Mouse (Mus musculus) neural tube, embryonic 12.5 days (tissue): ENCODE data around the gene Vamp8. TPM values are rescaled to one million over a fixed set of nuclear protein-coding genes. Genes with fewer than 3 reads are reported as not detected.

Experiments
- ATAC-seq: fragments of 200-750 bp; cut with Nextera tagmentation; 2 replicates; pipeline ENCODE4 v1.8.0; 2017; ENCODE audit warnings: low read depth, mild to moderate bottlenecking, moderate TSS enrichment, moderate library complexity; ENCODE audit not compliant: low FRiP score
- H3K27ac ChIP-seq: fragments of 300-500 bp; sonication (generic); 2 replicates; pipeline ENCODE4 v1.5.1; 2016
- H3K27me3 ChIP-seq: fragments of 300-500 bp; sonication (generic); replicated peaks from 2 replicates; pipeline ENCODE4 v1.6.1; 2016; ENCODE audit warnings: mild to moderate bottlenecking
- H3K36me3 ChIP-seq: fragments of 300-500 bp; sonication (generic); 2 replicates; pipeline ENCODE4 v1.6.1; 2016; ENCODE audit warnings: mild to moderate bottlenecking
- H3K4me1 ChIP-seq: fragments of 300-500 bp; sonication (generic); 2 replicates; pipeline ENCODE4 v1.6.1; 2016
- H3K4me2 ChIP-seq: fragments of 300-500 bp; sonication (generic); replicated peaks from 2 replicates; pipeline ENCODE4 v1.6.1; 2016; ENCODE audit warnings: mild to moderate bottlenecking
- H3K4me3 ChIP-seq: fragments of 300-500 bp; sonication (generic); 2 replicates; pipeline ENCODE4 v1.5.1; 2016
- H3K9ac ChIP-seq: fragments of 300-500 bp; sonication (generic); 2 replicates; pipeline ENCODE4 v1.6.1; 2016; ENCODE audit warnings: mild to moderate bottlenecking
- H3K9me3 ChIP-seq: fragments of 300-500 bp; sonication (generic); 2 replicates; pipeline ENCODE4 v1.6.1; 2016; ENCODE audit warnings: mild to moderate bottlenecking
- WGBS: fragments of 180-500 bp; shearing (Covaris S2); methylation state at CpG from one replicate; pipeline ENCODE4 v1.1.7; 2016; 5-methylcytosine and 5-hydroxymethylcytosine counted together
- polyA plus RNA-seq: library from polyadenylated mRNA; unstranded; fragments of >200 nt; fragmentation: Nextera tagmentation; extraction: Ambion mirVana; gene quantifications from 2 replicates; pipeline ENCODE4 v1.2.1, GENCODE M21; 2016

Vamp8 gene
- polyA plus RNA-seq, 1 experiment from 2014 or later = 34.6 TPM

DNA sequence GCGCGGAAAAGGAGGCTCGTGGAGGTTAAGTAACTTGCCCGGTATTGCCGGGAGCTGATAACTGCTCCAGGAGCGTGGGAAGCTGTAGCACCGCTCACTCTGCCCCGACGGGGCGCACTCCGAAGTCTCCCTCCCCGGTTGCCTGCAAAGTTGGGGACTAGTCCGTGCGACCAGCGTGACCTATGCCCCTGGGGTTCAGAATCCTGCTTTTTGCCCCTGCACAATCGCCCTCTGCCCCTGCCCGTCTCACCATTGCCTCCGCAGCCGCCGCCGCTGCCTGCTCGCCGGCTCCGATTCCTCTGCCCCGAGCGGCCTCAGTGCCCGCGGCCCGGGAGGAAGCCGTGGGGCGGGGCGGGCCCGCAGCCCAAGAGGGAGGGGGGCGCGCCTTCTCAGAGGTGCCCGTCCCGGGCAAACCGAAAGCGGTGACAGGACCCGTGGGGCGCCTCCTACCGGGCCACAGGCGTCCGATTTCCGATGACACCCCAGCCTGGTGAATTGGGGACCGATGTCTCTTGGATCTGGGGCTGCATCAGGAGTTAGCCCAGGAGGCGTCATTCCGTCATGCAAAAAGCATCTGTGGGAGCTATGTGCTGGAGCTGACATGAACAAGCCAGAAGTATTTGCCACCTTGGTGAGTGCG lies 10.3 kb downstream of the Vamp8 start, which contains the start of gene Vamp5:
Gene Vamp5, minus strand, starts transcription at position 338 of the 640 bp plus-strand sequence.
- no peaks in the 10 kb centered on the region for H3K9me3 ChIP-seq
- H3K27me3 ChIP-seq = peaks cover 15% of the 10 kb centered on the region
- peak within 1 kb of the TSS; percentile 40 for H3K4me3 ChIP-seq
- WGBS = 2% methylated on average over 49 of the region's 49 CpGs
- peaks cover 8% of the 10 kb centered on the region; the same call in 1 of the 2 replicates for H3K4me1 ChIP-seq
- H3K9ac ChIP-seq = peak within 1 kb of the TSS; percentile 30
- H3K4me2 ChIP-seq = peak within 1 kb of the TSS; percentile 70
- H3K27ac ChIP-seq = no peak within 1 kb of the TSS
- ATAC-seq = peak; percentile 44; the same call in 1 of the 2 replicates
- no peaks in the 10 kb centered on the region for H3K36me3 ChIP-seq

DNA sequence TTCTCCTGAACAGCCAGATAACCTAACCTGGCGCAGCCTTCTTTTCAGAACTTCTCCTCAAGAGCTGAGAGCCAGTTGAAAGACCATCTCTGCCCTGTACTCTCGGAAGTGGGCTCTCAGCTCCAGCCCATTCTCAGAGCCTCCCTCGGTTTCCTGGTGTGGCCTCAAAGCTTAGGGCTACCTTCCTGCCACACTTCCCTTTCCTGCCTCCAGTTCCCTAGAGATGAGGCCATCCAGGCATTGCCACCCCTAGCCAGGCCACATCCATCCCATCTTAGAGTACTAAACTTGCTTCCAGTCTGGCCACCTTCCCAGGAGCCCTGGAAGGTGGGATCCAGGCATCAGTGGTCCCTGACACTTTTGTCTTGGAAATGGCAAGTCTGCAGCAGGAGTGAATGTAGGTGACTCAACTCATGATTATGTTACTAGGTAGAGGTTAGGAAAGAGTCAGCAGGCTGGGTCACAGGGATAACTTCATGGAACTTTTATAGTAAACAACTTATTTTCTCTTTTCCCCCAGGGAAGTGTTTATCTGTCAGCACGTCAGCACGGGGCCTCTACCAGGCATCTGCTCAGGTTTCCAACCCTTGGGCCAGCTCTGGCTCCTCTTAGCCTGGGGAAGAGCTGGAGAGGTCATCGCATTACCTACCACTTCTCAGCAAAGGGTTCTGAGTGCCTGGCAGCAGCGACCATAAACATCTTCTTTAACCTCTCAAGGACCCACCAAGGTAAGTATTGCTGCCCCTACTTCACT lies 10.9 kb downstream of the Vamp8 start:
- H3K9me3 ChIP-seq = no peaks in the 10 kb centered on the region
- peaks cover 8% of the 10 kb centered on the region; the same call in 1 of the 2 replicates for H3K4me1 ChIP-seq
- no peaks in the 10 kb centered on the region for H3K36me3 ChIP-seq
- ATAC-seq = no peak
- peak overlapping the region; percentile 70 for H3K4me2 ChIP-seq
- H3K4me3 ChIP-seq = peak overlapping the region; percentile 40; the same call in 1 of the 2 replicates
- H3K27me3 ChIP-seq = peaks cover 15% of the 10 kb centered on the region
- H3K9ac ChIP-seq = no peak overlapping the region; the same call in 1 of the 2 replicates
- 45% methylated on average over 7 of the region's 7 CpGs for WGBS
- no peak overlapping the region for H3K27ac ChIP-seq

DNA sequence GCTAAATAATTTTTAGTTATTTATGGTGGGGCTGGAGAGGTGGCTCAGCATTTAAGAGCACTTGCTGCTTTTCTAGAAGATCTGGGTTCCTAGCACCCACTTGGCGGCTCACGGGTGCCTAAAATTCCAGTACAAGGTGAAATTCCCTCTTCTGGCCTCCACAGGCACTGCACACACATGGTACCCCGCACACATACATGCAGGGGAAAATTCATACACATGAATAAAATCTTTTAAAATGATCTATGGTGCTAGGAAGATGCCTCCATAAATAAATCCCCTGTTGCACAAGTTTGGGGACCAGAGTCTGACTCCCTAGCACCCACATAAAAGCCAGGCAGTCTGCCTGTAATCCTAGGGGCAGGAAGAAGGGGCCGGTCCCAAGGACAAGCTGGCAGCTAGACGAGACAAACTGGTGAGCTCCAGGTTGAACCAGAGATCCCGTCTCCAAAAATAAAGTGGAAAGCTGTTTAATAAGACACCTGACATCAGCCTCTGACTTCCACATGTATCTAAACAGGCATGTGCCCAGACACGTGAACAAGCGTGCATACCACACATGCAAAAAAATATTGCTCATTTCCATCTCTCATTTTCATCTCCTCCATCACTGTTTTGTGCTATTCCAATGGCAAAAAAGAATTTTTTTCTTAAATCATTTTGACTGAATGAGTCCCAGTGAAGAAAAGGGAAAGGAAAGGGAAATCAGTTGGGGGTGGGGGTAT lies 11.8 kb downstream of the Vamp8 start:
- H3K9me3 ChIP-seq = no peaks in the 10 kb centered on the region
- peaks cover 8% of the 10 kb centered on the region; the same call in 1 of the 2 replicates for H3K4me1 ChIP-seq
- H3K9ac ChIP-seq = no peak overlapping the region
- peaks cover 15% of the 10 kb centered on the region for H3K27me3 ChIP-seq
- H3K4me3 ChIP-seq = no peak overlapping the region
- no peak overlapping the region for H3K4me2 ChIP-seq
- 91% methylated on average over 8 of the region's 8 CpGs for WGBS
- ATAC-seq = no peak
- no peak overlapping the region for H3K27ac ChIP-seq
- no peaks in the 10 kb centered on the region for H3K36me3 ChIP-seq

DNA sequence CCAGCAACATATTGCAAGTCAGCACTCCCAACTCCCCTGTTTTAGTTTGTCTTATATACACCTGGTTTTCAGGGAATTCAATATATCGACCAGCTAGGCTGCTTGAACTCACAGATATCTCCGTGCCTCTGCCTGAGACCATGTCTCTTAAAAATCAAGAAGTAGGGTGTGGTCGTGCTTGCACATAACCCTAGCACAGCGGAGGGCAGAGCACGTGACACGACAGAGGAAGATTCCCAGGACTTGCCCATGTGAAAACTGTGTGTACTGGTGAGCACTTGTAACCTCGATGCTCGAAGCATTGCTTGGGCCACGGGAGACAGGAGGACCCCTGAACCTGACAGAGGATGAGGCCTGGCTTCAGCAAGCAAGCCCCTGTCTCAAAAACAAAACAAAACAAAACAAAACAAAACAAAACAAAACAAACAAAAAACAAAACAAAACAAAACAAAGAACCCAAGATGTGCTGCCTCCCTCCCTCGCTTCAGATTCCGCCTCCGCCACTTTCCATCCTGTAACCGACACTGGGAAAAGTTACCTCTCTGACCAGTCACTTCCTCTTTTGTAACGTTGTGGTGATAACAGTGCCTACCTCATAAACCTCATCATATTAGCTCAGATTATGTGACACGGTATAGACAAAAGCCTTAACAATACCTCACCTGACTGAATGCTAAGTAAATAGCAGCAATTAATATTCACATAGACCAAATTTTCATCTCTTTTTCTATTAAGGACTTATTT lies 15.5 kb downstream of the Vamp8 start:
- Histone ChIP-seq H3K36me3 (no peaks in the 10 kb centered on the region), H3K4me3 (no peak overlapping the region), H3K27ac (no peak overlapping the region), H3K9me3 (no peaks in the 10 kb centered on the region), H3K9ac (no peak overlapping the region), H3K27me3 (peaks cover 9% of the 10 kb centered on the region), H3K4me2 (no peak overlapping the region), H3K4me1 (0 out of 2 replicates have a peak, but pooled peaks cover 2% of the 10 kb centered on the region)
- WGBS = 82% methylated on average over 15 of the region's 15 CpGs
- ATAC-seq = no peak

DNA sequence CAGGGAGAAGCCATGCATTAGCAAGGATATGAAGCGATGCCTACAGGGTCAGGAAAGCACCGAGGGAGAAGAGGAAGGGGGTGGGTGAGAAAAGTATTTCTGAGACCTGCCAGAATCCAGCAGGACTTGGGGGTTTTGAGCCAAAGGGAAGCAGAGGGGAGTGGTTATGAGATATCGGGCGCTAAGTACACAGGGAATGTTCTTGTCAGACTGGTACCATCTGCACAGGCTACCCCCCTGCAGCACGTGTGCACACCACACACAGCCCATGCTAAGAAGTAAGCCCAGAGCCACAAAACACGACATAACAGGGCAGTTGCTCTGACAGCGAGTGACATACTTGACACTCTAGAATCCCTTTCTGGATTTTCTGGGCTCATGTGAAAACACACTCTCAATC lies 16.3 kb downstream of the Vamp8 start:
- no peak overlapping the region for H3K4me3 ChIP-seq
- H3K9me3 ChIP-seq = no peaks in the 10 kb centered on the region
- no peak overlapping the region for H3K9ac ChIP-seq
- H3K27me3 ChIP-seq = peaks cover 2% of the 10 kb centered on the region; the same call in 1 of the 2 replicates
- no peaks in the 10 kb centered on the region for H3K4me1 ChIP-seq
- H3K36me3 ChIP-seq = no peaks in the 10 kb centered on the region
- no peak overlapping the region for H3K27ac ChIP-seq
- no peak for ATAC-seq
- H3K4me2 ChIP-seq = no peak overlapping the region
- 76% methylated on average over 7 of the region's 7 CpGs for WGBS

DNA sequence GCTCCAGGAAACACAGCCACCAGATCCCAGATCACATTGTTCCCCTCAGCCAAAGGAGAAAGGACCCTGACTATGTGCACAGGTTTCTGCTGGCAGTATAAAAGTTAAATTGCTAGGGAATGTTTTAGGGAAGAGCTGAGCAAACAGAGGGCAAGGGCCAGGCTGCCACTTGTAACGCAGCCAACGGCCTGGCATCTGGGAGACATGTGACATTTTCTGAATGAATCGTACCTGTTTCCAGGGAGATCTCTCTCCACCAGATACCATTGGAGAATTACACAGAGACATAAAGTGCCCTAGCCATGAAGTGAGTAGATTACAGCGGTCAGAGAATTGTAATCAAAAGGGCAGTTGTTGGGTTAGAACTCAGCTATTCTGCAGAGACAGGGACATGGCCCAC lies 17.3 kb downstream of the Vamp8 start:
- H3K27me3 ChIP-seq = no peaks in the 10 kb centered on the region

DNA sequence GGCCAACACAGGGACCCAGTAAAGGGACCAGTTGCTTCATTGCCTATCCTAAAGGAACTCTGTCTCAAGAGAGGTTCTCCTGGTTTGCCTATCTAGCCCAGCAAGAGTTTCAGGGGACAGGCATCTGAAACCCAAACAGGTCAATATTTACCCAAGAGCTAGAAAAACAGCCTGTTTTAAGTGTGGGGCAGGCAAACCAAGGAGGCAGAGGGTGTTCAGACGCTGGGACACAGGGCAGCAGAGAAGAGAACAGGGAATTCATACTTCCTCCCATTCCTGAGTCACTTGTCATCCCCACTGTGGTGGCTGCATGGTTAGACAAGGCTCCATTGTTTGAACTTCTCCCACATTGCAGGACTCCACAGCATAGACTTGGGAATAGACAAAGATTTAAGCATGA lies 18.9 kb downstream of the Vamp8 start:
- Histone ChIP-seq H3K4me3 (no peak overlapping the region), H3K4me2 (no peak overlapping the region), H3K36me3 (no peaks in the 10 kb centered on the region), H3K9me3 (no peaks in the 10 kb centered on the region), H3K9ac (no peak overlapping the region), H3K27ac (no peak overlapping the region), H3K4me1 (no peaks in the 10 kb centered on the region), H3K27me3 (no peaks in the 10 kb centered on the region)
- ATAC-seq = no peak
- 32% methylated on average over 1 of the region's 1 CpGs for WGBS

More for the DNA sequence above, 17.3 kb downstream of the Vamp8 start:
- no peak overlapping the region for H3K27ac ChIP-seq
- no peaks in the 10 kb centered on the region for H3K9me3 ChIP-seq
- no peak overlapping the region for H3K9ac ChIP-seq
- no peaks in the 10 kb centered on the region for H3K4me1 ChIP-seq
- no peak overlapping the region for H3K4me2 ChIP-seq
- 91% methylated on average over 4 of the region's 4 CpGs for WGBS
- H3K4me3 ChIP-seq = no peak overlapping the region
- H3K36me3 ChIP-seq = no peaks in the 10 kb centered on the region
- no peak for ATAC-seq

DNA sequence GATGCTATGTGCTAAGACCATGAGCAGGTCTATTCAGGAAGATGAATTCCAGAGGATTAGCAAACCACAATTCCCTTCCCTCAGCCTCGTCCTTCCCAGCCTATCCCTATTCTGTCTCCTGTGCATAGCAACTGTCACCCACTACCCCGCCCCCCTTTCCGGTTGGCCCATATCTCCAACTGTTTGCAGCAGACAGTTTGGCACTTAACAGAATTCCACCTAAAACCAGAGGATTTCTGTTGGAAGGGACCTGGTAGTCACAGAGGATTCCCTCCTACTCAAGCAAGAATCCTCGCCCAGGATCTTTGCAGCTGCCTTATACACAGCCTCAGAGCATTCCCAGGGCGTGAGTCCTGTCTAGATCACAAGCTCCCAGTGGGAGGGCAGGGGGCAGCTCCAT lies 19.4 kb downstream of the Vamp8 start:
- ATAC-seq = no peak
- Histone ChIP-seq H3K27me3 (no peaks in the 10 kb centered on the region), H3K27ac (no peak overlapping the region), H3K9me3 (no peaks in the 10 kb centered on the region), H3K4me1 (no peaks in the 10 kb centered on the region), H3K9ac (no peak overlapping the region), H3K4me3 (no peak overlapping the region), H3K36me3 (no peaks in the 10 kb centered on the region), H3K4me2 (no peak overlapping the region)
- WGBS = 57% methylated on average over 5 of the region's 5 CpGs

DNA sequence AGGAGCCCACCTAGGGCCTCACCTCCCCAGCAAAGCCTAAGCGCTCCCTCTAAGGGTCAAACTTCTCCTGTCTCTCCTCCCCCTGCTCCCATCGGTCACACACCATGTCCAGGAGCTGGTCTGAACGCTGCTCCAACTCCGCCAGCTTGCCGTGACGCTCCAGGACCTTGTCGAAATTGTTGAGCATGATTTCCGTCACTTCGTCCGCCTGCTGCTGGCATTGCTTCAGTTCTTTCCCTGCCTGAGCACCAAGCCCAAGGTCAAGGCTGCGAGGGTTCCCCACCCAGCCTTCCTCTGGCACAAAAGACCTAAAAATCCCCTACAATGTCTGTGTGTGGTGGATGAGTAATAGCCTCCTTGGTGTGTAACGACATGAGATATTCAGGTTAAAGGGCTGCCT lies 20.4 kb downstream of the Vamp8 start:
- H3K36me3 ChIP-seq = no peaks in the 10 kb centered on the region
- WGBS = 88% methylated on average over 12 of the region's 12 CpGs
- no peak overlapping the region for H3K27ac ChIP-seq
- no peak overlapping the region for H3K4me3 ChIP-seq
- no peak for ATAC-seq
- no peaks in the 10 kb centered on the region for H3K4me1 ChIP-seq
- no peak overlapping the region for H3K9ac ChIP-seq
- no peaks in the 10 kb centered on the region for H3K27me3 ChIP-seq
- H3K4me2 ChIP-seq = no peak overlapping the region
- H3K9me3 ChIP-seq = no peaks in the 10 kb centered on the region

DNA sequence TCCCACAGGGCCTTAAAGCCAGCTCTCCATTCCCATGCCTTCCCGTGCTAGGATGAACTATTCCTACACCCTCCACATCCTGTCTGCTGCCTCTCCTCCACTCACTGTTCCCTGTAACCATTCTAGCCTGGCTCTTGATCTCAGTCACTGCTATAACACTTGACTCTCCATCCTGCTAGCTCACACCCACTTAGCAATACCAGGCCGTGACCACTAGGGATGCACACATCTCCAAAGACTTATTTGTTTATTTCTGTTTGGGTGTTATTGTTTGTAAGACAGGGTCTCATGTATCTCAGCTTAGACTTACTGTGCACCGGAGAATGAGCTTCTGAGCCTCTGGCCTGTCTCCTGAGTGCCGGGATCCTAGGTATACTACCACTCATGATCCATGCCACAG lies 20.9 kb downstream of the Vamp8 start:
- Histone ChIP-seq H3K4me3 (no peak overlapping the region), H3K27ac (no peak overlapping the region), H3K27me3 (no peaks in the 10 kb centered on the region), H3K9me3 (no peaks in the 10 kb centered on the region), H3K4me1 (no peaks in the 10 kb centered on the region), H3K4me2 (no peak overlapping the region), H3K36me3 (no peaks in the 10 kb centered on the region), H3K9ac (no peak overlapping the region)
- WGBS = 83% methylated on average over 4 of the region's 4 CpGs
- no peak for ATAC-seq

DNA sequence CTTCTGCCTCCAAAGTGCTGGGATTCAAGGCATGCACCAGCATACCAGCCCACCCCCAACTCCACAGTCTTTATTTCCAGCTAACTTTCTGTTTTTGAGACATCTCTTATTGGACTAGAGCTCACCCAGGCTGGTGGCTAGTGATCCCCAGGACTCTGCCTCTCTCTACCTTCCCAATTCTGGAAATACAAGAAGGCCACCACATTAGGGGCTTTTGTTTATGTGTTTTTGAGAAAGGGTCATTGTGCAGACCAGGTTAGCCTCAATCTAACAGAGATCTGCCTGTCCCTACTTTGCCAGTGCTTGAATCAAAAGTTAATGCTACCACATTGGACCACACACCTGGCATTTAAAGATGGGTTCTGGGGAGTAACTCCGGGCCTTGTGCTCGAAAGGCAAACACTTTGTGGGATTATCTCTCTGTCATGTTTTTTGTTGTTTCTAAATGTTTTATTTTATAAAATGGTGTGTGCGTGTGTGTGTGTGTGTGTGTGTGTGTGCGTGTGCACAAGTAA lies 23.0 kb downstream of the Vamp8 start:
- H3K9ac ChIP-seq = no peak overlapping the region
- no peaks in the 10 kb centered on the region for H3K4me1 ChIP-seq
- no peak for ATAC-seq
- WGBS = 74% methylated on average over 4 of the region's 4 CpGs
- no peak overlapping the region for H3K4me2 ChIP-seq
- H3K27me3 ChIP-seq = no peaks in the 10 kb centered on the region
- no peaks in the 10 kb centered on the region for H3K9me3 ChIP-seq
- no peak overlapping the region for H3K4me3 ChIP-seq
- no peaks in the 10 kb centered on the region for H3K36me3 ChIP-seq
- no peak overlapping the region for H3K27ac ChIP-seq
